Mouse (Mus musculus) heart, embryonic 10.5 days (tissue): Measurements from ENCODE around the gene Tns1. TPM values are rescaled to one million over a fixed set of nuclear protein-coding genes. Genes with fewer than 3 reads are reported as not detected.

Experiments
- DNase-seq: peaks from one replicate; pipeline ENCODE4 v3.0.0-alpha.2; 2017; ENCODE audit warnings: low spot score
- H3K27ac ChIP-seq: fragments of 300-500 bp; sonication (generic); 2 replicates; pipeline ENCODE4 v1.5.1; 2016; ENCODE audit warnings: mild to moderate bottlenecking
- H3K27me3 ChIP-seq: fragments of 300-500 bp; sonication (generic); 2 replicates; pipeline ENCODE4 v1.6.1; 2016; ENCODE audit warnings: mild to moderate bottlenecking; ENCODE audit not compliant: poor library complexity, insufficient read depth, severe bottlenecking
- H3K36me3 ChIP-seq: fragments of 300-500 bp; sonication (generic); 2 replicates; pipeline ENCODE4 v1.6.1; 2016; ENCODE audit warnings: mild to moderate bottlenecking, moderate library complexity
- H3K4me1 ChIP-seq: fragments of 300-500 bp; sonication (generic); 2 replicates; pipeline ENCODE4 v1.6.1; 2016; ENCODE audit warnings: mild to moderate bottlenecking
- H3K4me3 ChIP-seq: fragments of 300-500 bp; sonication (generic); 2 replicates; pipeline ENCODE4 v1.5.1; 2016; ENCODE audit warnings: mild to moderate bottlenecking, moderate library complexity
- H3K9me3 ChIP-seq: fragments of 300-500 bp; sonication (generic); 2 replicates; pipeline ENCODE4 v1.6.1; 2016; ENCODE audit warnings: mild to moderate bottlenecking, moderate library complexity
- WGBS: fragments of 180-500 bp; shearing (Covaris S2); methylation state at CpG from one replicate; pipeline ENCODE4 v1.1.7; 2016; 5-methylcytosine and 5-hydroxymethylcytosine counted together
- polyA plus RNA-seq: library from polyadenylated mRNA; unstranded; fragments of >200 nt; fragmentation: Nextera tagmentation; extraction: Ambion mirVana; gene quantifications from 2 replicates; pipeline ENCODE4 v1.2.1, GENCODE M21; 2016

Gene Tns1
- polyA plus RNA-seq, 1 experiment from 2014 or later: 49.8 TPM

- 80% methylated on average over 1 of the region's 1 CpGs for WGBS
- Histone ChIP-seq H3K4me3 (no peak overlapping the region), H3K27ac (peak overlapping the region; percentile 72), H3K27me3 (peaks cover 27% of the 10 kb centered on the region), H3K9me3 (no peaks in the 10 kb centered on the region), H3K36me3 (peaks cover 29% of the 10 kb centered on the region), H3K4me1 (peaks cover 95% of the 10 kb centered on the region)
- no peak for DNase-seq
Measured at GRCm38 (mm10) chr1:73956320-73956719, 167.9 kb downstream of the Tns1 start.

GRCm38 (mm10) chr1:73955259-73955842 lies 168.9 kb downstream of the Tns1 start:
- H3K27me3 ChIP-seq: peaks cover 32% of the 10 kb centered on the region
- H3K27ac ChIP-seq: peak overlapping the region; percentile 72
- H3K4me1 ChIP-seq: peaks cover 92% of the 10 kb centered on the region
- H3K4me3 ChIP-seq: no peak overlapping the region
- no peak for DNase-seq
- H3K36me3 ChIP-seq: peaks cover 38% of the 10 kb centered on the region
- no peaks in the 10 kb centered on the region for H3K9me3 ChIP-seq
- WGBS: 31% methylated on average over 4 of the region's 4 CpGs

GRCm38 (mm10) chr1:73954614-73955013 lies 169.6 kb downstream of the Tns1 start:
- H3K27ac ChIP-seq: peak overlapping the region; percentile 72; the same call in 1 of the 2 replicates
- no peak for DNase-seq
- no peaks in the 10 kb centered on the region for H3K9me3 ChIP-seq
- WGBS: 44% methylated on average over 4 of the region's 4 CpGs
- H3K36me3 ChIP-seq: peaks cover 38% of the 10 kb centered on the region
- peaks cover 92% of the 10 kb centered on the region for H3K4me1 ChIP-seq
- peaks cover 32% of the 10 kb centered on the region for H3K27me3 ChIP-seq
- H3K4me3 ChIP-seq: no peak overlapping the region

- H3K36me3 ChIP-seq: peaks cover 38% of the 10 kb centered on the region
- WGBS: 88% methylated on average over 6 of the region's 6 CpGs
- no peak overlapping the region for H3K27ac ChIP-seq
Measured at GRCm38 (mm10) chr1:73954015-73954408, 170.2 kb downstream of the Tns1 start.

GRCm38 (mm10) chr1:73953317-73954014 lies 170.8 kb downstream of the Tns1 start:
- 85% methylated on average over 20 of the region's 20 CpGs for WGBS
- Histone ChIP-seq H3K4me3 (no peak overlapping the region), H3K27ac (0 out of 2 replicates have a peak overlapping the region, but pooled peaks have one; percentile 43), H3K36me3 (peaks cover 38% of the 10 kb centered on the region), H3K9me3 (no peaks in the 10 kb centered on the region), H3K27me3 (peaks cover 32% of the 10 kb centered on the region), H3K4me1 (peaks cover 92% of the 10 kb centered on the region)
- no peak for DNase-seq

More at GRCm38 (mm10) chr1:73954015-73954408, 170.2 kb downstream of the Tns1 start:
- Histone ChIP-seq H3K9me3 (no peaks in the 10 kb centered on the region), H3K27me3 (peaks cover 32% of the 10 kb centered on the region), H3K4me1 (peaks cover 92% of the 10 kb centered on the region), H3K4me3 (no peak overlapping the region)
- no peak for DNase-seq

GRCm38 (mm10) chr1:73952598-73952997 lies 171.7 kb downstream of the Tns1 start:
- H3K27me3 ChIP-seq: peaks cover 32% of the 10 kb centered on the region
- no peak overlapping the region for H3K4me3 ChIP-seq
- peaks cover 92% of the 10 kb centered on the region for H3K4me1 ChIP-seq
- DNase-seq: no peak
- no peaks in the 10 kb centered on the region for H3K9me3 ChIP-seq
- 82% methylated on average over 10 of the region's 10 CpGs for WGBS
- H3K27ac ChIP-seq: 0 out of 2 replicates have a peak overlapping the region, but pooled peaks have one; percentile 39
- H3K36me3 ChIP-seq: peaks cover 38% of the 10 kb centered on the region

GRCm38 (mm10) chr1:73951178-73951577 lies 173.1 kb downstream of the Tns1 start:
- peaks cover 37% of the 10 kb centered on the region for H3K27me3 ChIP-seq
- WGBS: 80% methylated on average over 3 of the region's 3 CpGs
- H3K4me1 ChIP-seq: peaks cover 92% of the 10 kb centered on the region
- H3K27ac ChIP-seq: no peak overlapping the region
- H3K9me3 ChIP-seq: no peaks in the 10 kb centered on the region
- peaks cover 44% of the 10 kb centered on the region for H3K36me3 ChIP-seq
- DNase-seq: no peak
- H3K4me3 ChIP-seq: no peak overlapping the region

GRCm38 (mm10) chr1:73948757-73949156 lies 175.5 kb downstream of the Tns1 start:
- H3K9me3 ChIP-seq: no peaks in the 10 kb centered on the region
- 21% methylated on average over 5 of the region's 5 CpGs for WGBS
- H3K27ac ChIP-seq: no peak overlapping the region
- H3K36me3 ChIP-seq: peaks cover 42% of the 10 kb centered on the region
- no peak overlapping the region for H3K4me3 ChIP-seq
- peaks cover 47% of the 10 kb centered on the region for H3K27me3 ChIP-seq
- DNase-seq: peak; percentile 96
- H3K4me1 ChIP-seq: peaks cover 91% of the 10 kb centered on the region

GRCm38 (mm10) chr1:73947525-73948304 lies 176.5 kb downstream of the Tns1 start:
- peaks cover 41% of the 10 kb centered on the region for H3K36me3 ChIP-seq
- peak overlapping the region; percentile 49; the same call in 1 of the 2 replicates for H3K27ac ChIP-seq
- DNase-seq: no peak

GRCm38 (mm10) chr1:73946701-73947100 lies 177.5 kb downstream of the Tns1 start:
- no peak for DNase-seq
- peaks cover 41% of the 10 kb centered on the region for H3K36me3 ChIP-seq
- H3K4me3 ChIP-seq: no peak overlapping the region
- H3K4me1 ChIP-seq: peaks cover 93% of the 10 kb centered on the region
- WGBS: 74% methylated on average over 7 of the region's 7 CpGs
- H3K27me3 ChIP-seq: peaks cover 46% of the 10 kb centered on the region
- no peaks in the 10 kb centered on the region for H3K9me3 ChIP-seq
- peak overlapping the region; percentile 11; the same call in 1 of the 2 replicates for H3K27ac ChIP-seq

More at GRCm38 (mm10) chr1:73947525-73948304, 176.5 kb downstream of the Tns1 start:
- H3K9me3 ChIP-seq: no peaks in the 10 kb centered on the region
- H3K27me3 ChIP-seq: peaks cover 46% of the 10 kb centered on the region
- H3K4me3 ChIP-seq: no peak overlapping the region
- 71% methylated on average over 15 of the region's 15 CpGs for WGBS
- H3K4me1 ChIP-seq: peaks cover 89% of the 10 kb centered on the region

- Histone ChIP-seq H3K4me3 (no peak overlapping the region), H3K27me3 (peaks cover 46% of the 10 kb centered on the region), H3K27ac (peak overlapping the region; percentile 23), H3K36me3 (peaks cover 48% of the 10 kb centered on the region), H3K9me3 (no peaks in the 10 kb centered on the region), H3K4me1 (peaks cover 88% of the 10 kb centered on the region)
- 66% methylated on average over 3 of the region's 3 CpGs for WGBS
- DNase-seq: no peak
Measured at GRCm38 (mm10) chr1:73944393-73944792, 179.9 kb downstream of the Tns1 start.

GRCm38 (mm10) chr1:73943667-73944289 lies 180.5 kb downstream of the Tns1 start:
- peaks cover 46% of the 10 kb centered on the region for H3K27me3 ChIP-seq
- H3K4me3 ChIP-seq: no peak overlapping the region
- WGBS: 83% methylated on average over 9 of the region's 9 CpGs
- H3K27ac ChIP-seq: peak overlapping the region; percentile 23; the same call in 1 of the 2 replicates
- H3K9me3 ChIP-seq: no peaks in the 10 kb centered on the region
- H3K36me3 ChIP-seq: peaks cover 48% of the 10 kb centered on the region
- DNase-seq: no peak
- H3K4me1 ChIP-seq: peaks cover 85% of the 10 kb centered on the region
